Mouse (Mus musculus): ENCODE results near the gene Tenm1.

Gene Tenm1

GRCm38 (mm10) chrX:42718078-42718785 is 710.7 kb downstream of the Tenm1 start:
- DNase-seq = no peak

DNA sequence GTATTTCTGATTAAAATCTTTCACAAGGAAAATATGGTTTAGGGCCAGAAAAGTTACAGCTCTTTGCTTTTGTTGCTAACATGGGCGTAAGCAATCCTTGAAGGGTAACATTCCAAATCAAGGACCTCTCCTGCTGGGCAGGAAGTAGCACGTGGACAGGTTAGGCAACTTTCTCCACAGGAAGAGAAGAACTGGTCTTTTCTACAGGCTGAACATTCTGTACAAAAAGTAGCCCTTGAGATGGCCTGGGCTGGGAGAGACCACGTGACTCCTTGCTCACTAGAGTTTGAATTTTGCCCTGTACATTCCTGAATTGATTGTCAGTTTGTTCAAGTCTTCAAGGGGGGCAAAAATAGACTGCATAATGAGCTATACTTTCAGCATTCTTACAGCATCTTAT is 728.6 kb downstream of the Tenm1 start:
- DNase-seq = no peak

DNA sequence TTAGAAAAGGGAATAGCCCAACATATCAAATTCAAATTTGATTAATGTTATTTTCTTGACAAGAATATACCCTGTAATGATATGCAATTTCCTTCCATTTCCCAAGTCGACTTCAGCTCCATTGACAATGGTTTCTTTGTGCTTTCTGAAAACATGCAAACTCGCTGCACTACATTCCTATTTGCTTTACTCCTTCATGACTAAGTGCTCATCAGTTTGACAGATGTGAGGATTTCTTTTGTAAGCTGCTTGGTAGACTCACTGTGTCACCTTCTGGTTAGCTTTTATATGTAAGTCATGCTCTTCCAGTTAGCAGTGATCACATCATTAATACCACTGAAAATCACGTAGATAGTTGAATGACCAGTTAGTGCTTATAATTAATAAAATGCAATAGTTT is 781.8 kb downstream of the Tenm1 start:
- DNase-seq = no peak

- DNase-seq = no peak
These were observed 848.4 kb downstream of the Tenm1 start for GRCm38 (mm10) chrX:42580521-42580920.

GRCm38 (mm10) chrX:42558683-42559082 is 870.2 kb downstream of the Tenm1 start:
- no peak for DNase-seq

GRCm38 (mm10) chrX:42557284-42557683 is 871.6 kb downstream of the Tenm1 start:
- DNase-seq = peak; percentile 17 to 38

- DNase-seq = no peak
These were observed 880.4 kb downstream of the Tenm1 start for GRCm38 (mm10) chrX:42548513-42548912.

GRCm38 (mm10) chrX:42545076-42545475 is 883.9 kb downstream of the Tenm1 start:
- no peak for DNase-seq

DNA sequence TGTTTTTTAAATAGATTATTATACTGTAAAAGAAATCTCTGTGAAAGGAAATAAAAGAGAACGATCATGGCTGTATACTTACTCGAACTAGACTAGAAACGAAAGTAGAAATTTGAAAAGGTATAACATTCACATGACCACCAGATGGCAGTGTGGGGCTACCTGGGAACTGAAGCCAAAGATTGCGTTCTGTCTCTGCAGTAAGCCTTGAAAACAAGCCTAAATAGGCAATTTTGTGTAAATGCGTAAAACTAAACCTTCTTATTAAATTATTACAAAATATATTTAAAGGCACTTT is 888.2 kb downstream of the Tenm1 start:
- peak; percentile 32 to 40 for DNase-seq

GRCm38 (mm10) chrX:42540030-42540755 is 888.7 kb downstream of the Tenm1 start:
- DNase-seq = no peak

DNA sequence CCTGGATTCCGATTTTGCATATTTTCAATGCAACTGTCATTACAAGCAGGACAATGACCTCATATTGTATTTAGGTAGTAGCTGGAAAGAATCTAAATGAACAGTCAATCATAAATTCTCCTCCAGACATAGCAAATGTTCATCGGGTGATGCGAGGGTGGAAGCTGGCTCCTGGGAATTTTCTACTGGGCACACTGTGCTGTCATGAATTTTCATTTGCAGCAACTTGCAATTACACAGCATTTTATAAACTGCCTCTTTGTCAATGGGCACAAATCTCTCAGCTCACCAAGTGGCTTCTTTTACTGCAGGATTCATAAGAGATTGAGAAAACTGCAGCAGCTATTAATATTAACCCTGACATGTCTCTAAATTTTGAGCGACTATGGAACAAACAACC is 898.2 kb downstream of the Tenm1 start:
- no peak for DNase-seq

DNA sequence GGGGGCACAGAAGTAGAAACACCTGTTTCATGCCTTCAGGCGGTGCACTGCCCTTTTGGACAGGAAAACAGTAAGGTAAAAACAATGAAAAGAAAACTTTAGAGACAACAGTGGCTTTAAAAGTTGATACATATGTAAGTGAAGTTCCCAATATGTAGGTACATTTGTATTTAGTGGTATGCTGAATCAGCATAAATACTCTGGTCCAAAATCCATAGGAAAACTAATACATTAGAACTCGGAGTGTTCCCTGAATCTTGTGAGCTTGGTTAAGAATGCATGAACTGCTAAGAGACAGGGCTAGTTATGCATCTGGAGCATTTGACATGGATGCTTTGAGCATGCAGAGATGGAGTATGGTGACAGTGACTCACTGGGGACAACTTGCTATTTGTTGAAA is 906.1 kb downstream of the Tenm1 start:
- DNase-seq = no peak

GRCm38 (mm10) chrX:42512567-42512966 is 916.4 kb downstream of the Tenm1 start:
- peak in 1 of 2 experiments; percentile 3 for DNase-seq

DNA sequence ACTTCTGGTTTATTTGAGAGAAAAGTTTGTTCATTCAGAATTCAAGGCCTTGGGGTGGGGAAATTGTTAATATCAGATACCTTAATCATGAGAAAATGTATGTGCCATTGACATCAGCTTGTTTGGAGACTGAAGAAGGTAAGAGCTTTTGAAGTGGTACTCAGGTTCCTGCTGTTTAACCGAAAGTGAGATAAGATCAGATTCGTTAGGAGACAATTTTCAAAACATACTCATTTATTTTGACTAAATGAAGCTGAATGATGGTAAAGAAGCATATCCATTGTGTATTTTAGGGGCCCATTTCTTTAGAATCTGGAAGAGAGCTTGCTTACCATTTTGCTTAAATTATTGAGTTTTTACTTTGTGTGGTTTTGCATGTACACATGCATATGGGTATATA is 917.8 kb downstream of the Tenm1 start:
- no peak for DNase-seq

DNA sequence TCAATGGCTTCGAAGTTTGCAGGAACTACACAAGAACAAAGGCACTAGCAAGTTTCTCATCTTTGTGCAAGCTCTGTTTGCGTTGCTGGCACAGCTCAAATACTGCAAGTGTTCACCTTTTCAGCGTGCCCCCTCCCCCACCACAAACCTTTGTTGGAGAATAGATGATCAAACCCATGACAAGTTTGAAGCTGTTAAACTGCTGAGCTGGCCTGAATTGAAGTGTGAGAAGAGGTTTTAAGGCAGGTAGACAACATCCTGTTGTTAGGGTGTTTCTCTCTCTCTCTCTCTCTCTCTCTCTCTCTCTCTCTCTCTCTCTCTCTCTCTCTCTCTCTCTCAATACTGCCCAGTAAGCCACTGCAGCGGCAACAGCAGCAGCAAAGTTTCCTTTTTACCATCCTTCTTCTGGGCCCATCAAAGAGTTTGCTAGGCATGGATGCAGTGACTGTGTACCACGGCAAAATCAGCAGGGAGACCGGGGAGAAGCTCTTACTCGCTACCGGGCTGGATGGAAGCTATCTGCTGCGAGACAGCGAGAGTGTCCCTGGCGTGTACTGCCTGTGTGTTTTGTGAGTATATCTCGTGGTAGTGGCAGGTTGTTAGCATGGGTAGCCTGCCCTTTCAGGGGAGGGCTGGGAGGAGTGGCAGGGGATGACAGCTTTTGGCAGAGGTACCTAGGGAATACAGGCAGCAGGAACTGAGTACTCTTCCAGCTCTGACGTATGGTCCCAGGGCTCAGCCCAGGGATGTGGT is 926.5 kb downstream of the Tenm1 start, which contains the start of gene Sh2d1a:
Gene Sh2d1a, plus strand, starts transcription at position 163 of the 753 bp plus-strand sequence.
- DNase-seq = no peak

GRCm38 (mm10) chrX:42500538-42500937 is 928.4 kb downstream of the Tenm1 start:
- no peak for DNase-seq

GRCm38 (mm10) chrX:42490336-42490735 is 938.6 kb downstream of the Tenm1 start:
- no peak for DNase-seq

GRCm38 (mm10) chrX:42489446-42489845 is 939.5 kb downstream of the Tenm1 start, which contains the start of gene Tex13c2:
TSS of gene Tex13c2 (plus strand) at chrX:42489691.
- DNase-seq = no peak
